In the genomic region with DNA sequence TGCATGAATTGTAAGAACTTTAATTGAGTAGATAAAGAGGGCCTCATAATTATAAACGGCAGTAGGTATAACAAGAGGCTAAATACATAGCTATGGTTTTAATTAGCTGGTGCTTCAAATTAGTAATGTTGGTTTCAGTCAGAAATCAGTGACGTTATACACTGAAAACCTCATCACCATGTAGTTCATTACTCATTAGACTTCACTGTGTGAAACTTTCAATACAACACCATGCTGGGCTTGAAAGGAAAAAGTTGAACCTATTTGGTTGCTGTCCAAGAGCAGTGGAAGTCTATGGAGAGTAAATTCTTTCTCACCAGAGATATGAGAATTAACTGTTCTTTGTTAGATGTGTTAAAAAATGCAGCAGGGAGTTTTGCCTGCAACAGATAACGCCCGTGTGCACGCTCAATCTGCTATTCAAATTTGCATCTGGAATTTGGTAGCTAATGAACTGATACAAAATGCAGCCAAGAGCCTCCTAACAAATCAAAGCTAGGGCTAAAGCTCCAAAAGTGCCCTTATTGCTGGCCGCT, we compare ENCODE assay signal across 25 mouse cellular contexts.
"Had no signal": no experiment of that assay in that cellular context is flagged by ENCODE, and none has a peak within 500 bp of the region (broad histone marks: within the 10 kb centered on the region; RNA-seq: fewer than 3 reads in every experiment).

No protein-coding gene starts in this region.

- H3K27me3 ChIP-seq: limb, embryonic 13.5 days; liver, embryonic 12.5 days; liver, embryonic 15.5 days; megakaryocyte, embryonic 14.5 days; midbrain, embryonic 15.5 days; neural tube, embryonic 12.5 days; neural tube, embryonic 15.5 days had no signal

- H3K9ac ChIP-seq: limb, embryonic 13.5 days; liver, embryonic 12.5 days; liver, embryonic 15.5 days; midbrain, embryonic 15.5 days; neural tube, embryonic 12.5 days; neural tube, embryonic 15.5 days had no signal

- ATAC-seq: liver, embryonic 12.5 days; midbrain, embryonic 15.5 days had no signal

- H3K4me3 ChIP-seq: layer of hippocampus, adult 2 months; limb, embryonic 10.5 days; limb, embryonic 13.5 days; liver, embryonic 12.5 days; liver, embryonic 15.5 days; megakaryocyte, embryonic 14.5 days; midbrain, embryonic 10.5 days; midbrain, embryonic 15.5 days; neural tube, embryonic 12.5 days; neural tube, embryonic 15.5 days had no signal

- H3K36me3 ChIP-seq: limb, embryonic 10.5 days; limb, embryonic 13.5 days; liver, embryonic 12.5 days; liver, embryonic 15.5 days; midbrain, embryonic 10.5 days; midbrain, embryonic 15.5 days; neural tube, embryonic 12.5 days; neural tube, embryonic 15.5 days had no signal

- H3K27ac ChIP-seq: kidney, postnatal 0 days; layer of hippocampus, adult 2 months; limb, embryonic 10.5 days; limb, embryonic 13.5 days; liver, embryonic 12.5 days; liver, embryonic 15.5 days; macrophage; midbrain, embryonic 10.5 days; midbrain, embryonic 15.5 days; neural tube, embryonic 12.5 days; neural tube, embryonic 15.5 days; stomach, postnatal 0 days had no signal

- H3K4me2 ChIP-seq: limb, embryonic 13.5 days; liver, embryonic 12.5 days; liver, embryonic 15.5 days; midbrain, embryonic 15.5 days; neural tube, embryonic 12.5 days; neural tube, embryonic 15.5 days had no signal

- H3K4me1 ChIP-seq: limb, embryonic 10.5 days; limb, embryonic 13.5 days; liver, embryonic 12.5 days; liver, embryonic 15.5 days; megakaryocyte, embryonic 14.5 days; midbrain, embryonic 10.5 days; midbrain, embryonic 15.5 days; neural tube, embryonic 12.5 days; neural tube, embryonic 15.5 days had no signal

- H3K9me3 ChIP-seq: limb, embryonic 10.5 days; limb, embryonic 13.5 days; liver, embryonic 12.5 days; liver, embryonic 15.5 days; megakaryocyte, embryonic 14.5 days; midbrain, embryonic 10.5 days; midbrain, embryonic 15.5 days; neural tube, embryonic 12.5 days; neural tube, embryonic 15.5 days had no signal

- DNase-seq: kidney, adult 9 months; kidney, postnatal 25 days; layer of hippocampus, adult 9-11 months; liver; lung, adult 2 months; lung, postnatal 14 days; right cerebral cortex, adult 18-20 months; right cerebral cortex, postnatal 14 days; right cerebral cortex, postnatal 4 days; thymus, adult 2 months; thymus, postnatal 14 days; thymus, postnatal 4 days had no signal
